Mouse (Mus musculus) midbrain, embryonic 11.5 days (tissue): ENCODE data around the gene Rab3c. TPM values are rescaled to one million over a fixed set of nuclear protein-coding genes. Genes with fewer than 3 reads are reported as not detected.
A peak's percentile ranks its signal among the peaks of the same experiment; 100 is the strongest.

ENCODE experiments used
- ATAC-seq: fragments of 200-750 bp; cut with Nextera tagmentation; 2 replicates; pipeline ENCODE4 v1.8.0; 2017; ENCODE audit warnings: moderate TSS enrichment, moderate library complexity; ENCODE audit not compliant: low FRiP score
- DNase-seq: peaks from one replicate; pipeline ENCODE4 v3.0.0; 2015; ENCODE audit warnings: low spot score; ENCODE audit errors: missing footprints
- H3K27ac ChIP-seq: fragments of 300-500 bp; sonication (generic); 2 replicates; pipeline ENCODE4 v1.5.1; 2014; ENCODE audit warnings: low read depth, low read length
- H3K27me3 ChIP-seq: fragments of 300-500 bp; sonication (generic); 2 replicates; pipeline ENCODE4 v1.6.1; 2014; ENCODE audit warnings: mild to moderate bottlenecking, low read length, moderate library complexity, mixed read lengths; ENCODE audit not compliant: control insufficient read depth, insufficient read depth
- H3K36me3 ChIP-seq: fragments of 300-500 bp; sonication (generic); 2 replicates; pipeline ENCODE4 v1.6.1; 2014; ENCODE audit warnings: mild to moderate bottlenecking, low read length, moderate library complexity, mixed read lengths; ENCODE audit not compliant: control insufficient read depth, insufficient read depth
- H3K4me1 ChIP-seq: fragments of 300-500 bp; sonication (generic); 2 replicates; pipeline ENCODE4 v1.6.1; 2014; ENCODE audit warnings: low read length; ENCODE audit not compliant: control insufficient read depth, insufficient read depth
- H3K4me2 ChIP-seq: fragments of 300-500 bp; sonication (generic); 2 replicates; pipeline ENCODE4 v1.6.1; 2014; ENCODE audit warnings: mild to moderate bottlenecking, moderate library complexity
- H3K4me3 ChIP-seq: fragments of 300-500 bp; sonication (generic); 2 replicates; pipeline ENCODE4 v1.5.1; 2014; ENCODE audit warnings: low read depth, low read length
- H3K9ac ChIP-seq: fragments of 300-500 bp; sonication (generic); 2 replicates; pipeline ENCODE4 v1.6.1; 2014; ENCODE audit warnings: low read length
- H3K9me3 ChIP-seq: fragments of 300-500 bp; sonication (generic); 2 replicates; pipeline ENCODE4 v1.6.1; 2016; ENCODE audit warnings: low read length; ENCODE audit not compliant: control insufficient read depth
- WGBS: fragments of 180-500 bp; shearing (Covaris S2); extraction: QIAGEN DNeasy Blood & Tissue Kit; methylation state at CpG from one replicate; pipeline ENCODE4 v1.1.7; 2014; 5-methylcytosine and 5-hydroxymethylcytosine counted together
- polyA plus RNA-seq: library from polyadenylated mRNA; unstranded; fragments of >200 nt; fragmentation: Nextera tagmentation; extraction: Ambion mirVana; gene quantifications from 2 replicates; pipeline ENCODE4 v1.2.1, GENCODE M21; 2014

Rab3c gene
- polyA plus RNA-seq, 1 experiment from 2014 or later: 35.3 TPM

- no peak overlapping the region for H3K9ac ChIP-seq
- ATAC-seq: no peak
- no peaks in the 10 kb centered on the region for H3K9me3 ChIP-seq
- WGBS: 79% methylated on average over 12 of the region's 12 CpGs
- DNase-seq: no peak
- H3K4me3 ChIP-seq: no peak overlapping the region
- H3K4me2 ChIP-seq: no peak overlapping the region
- no peak overlapping the region for H3K27ac ChIP-seq
- H3K36me3 ChIP-seq: no peaks in the 10 kb centered on the region
- no peaks in the 10 kb centered on the region for H3K27me3 ChIP-seq
- H3K4me1 ChIP-seq: no peaks in the 10 kb centered on the region
Observed at GRCm38 (mm10) chr13:110127613-110128258, 153.1 kb downstream of the Rab3c start.

GRCm38 (mm10) chr13:110122825-110123224 lies 158.0 kb downstream of the Rab3c start:
- DNase-seq: no peak
- Histone ChIP-seq H3K4me1 (no peaks in the 10 kb centered on the region), H3K4me2 (no peak overlapping the region), H3K27me3 (no peaks in the 10 kb centered on the region), H3K9ac (no peak overlapping the region), H3K36me3 (no peaks in the 10 kb centered on the region), H3K9me3 (no peaks in the 10 kb centered on the region), H3K4me3 (no peak overlapping the region), H3K27ac (no peak overlapping the region)
- WGBS: 81% methylated on average over 4 of the region's 4 CpGs
- ATAC-seq: no peak

- no peak overlapping the region for H3K27ac ChIP-seq
Observed at GRCm38 (mm10) chr13:110116892-110117291, 163.9 kb downstream of the Rab3c start.

GRCm38 (mm10) chr13:110116316-110116715 lies 164.5 kb downstream of the Rab3c start:
- H3K4me2 ChIP-seq: no peak overlapping the region
- H3K4me1 ChIP-seq: peaks cover 9% of the 10 kb centered on the region; the same call in 1 of the 2 replicates
- no peak overlapping the region for H3K4me3 ChIP-seq
- H3K9ac ChIP-seq: no peak overlapping the region
- WGBS: 82% methylated on average over 3 of the region's 3 CpGs
- no peaks in the 10 kb centered on the region for H3K9me3 ChIP-seq
- no peaks in the 10 kb centered on the region for H3K36me3 ChIP-seq
- H3K27ac ChIP-seq: no peak overlapping the region
- ATAC-seq: no peak
- H3K27me3 ChIP-seq: no peaks in the 10 kb centered on the region
- DNase-seq: peak; percentile 49

More at GRCm38 (mm10) chr13:110116892-110117291, 163.9 kb downstream of the Rab3c start:
- Histone ChIP-seq H3K9me3 (no peaks in the 10 kb centered on the region), H3K4me1 (peaks cover 9% of the 10 kb centered on the region; the same call in 1 of the 2 replicates), H3K36me3 (no peaks in the 10 kb centered on the region), H3K27me3 (no peaks in the 10 kb centered on the region), H3K4me2 (no peak overlapping the region), H3K9ac (no peak overlapping the region), H3K4me3 (no peak overlapping the region)
- WGBS: 82% methylated on average over 5 of the region's 5 CpGs
- DNase-seq (peak; percentile 39), ATAC-seq (no peak)

- Histone ChIP-seq H3K27me3 (no peaks in the 10 kb centered on the region), H3K4me3 (no peak overlapping the region), H3K4me1 (peaks cover 9% of the 10 kb centered on the region; the same call in 1 of the 2 replicates), H3K36me3 (no peaks in the 10 kb centered on the region), H3K4me2 (no peak overlapping the region), H3K9ac (peak overlapping the region; percentile 22; the same call in 1 of the 2 replicates), H3K9me3 (no peaks in the 10 kb centered on the region), H3K27ac (peak overlapping the region; percentile 48; the same call in 1 of the 2 replicates)
- 31% methylated on average over 7 of the region's 7 CpGs for WGBS
- DNase-seq (peak; percentile 78), ATAC-seq (peak; percentile 80)
Observed at GRCm38 (mm10) chr13:110114870-110115645, 165.7 kb downstream of the Rab3c start.

GRCm38 (mm10) chr13:110113711-110114110 lies 167.1 kb downstream of the Rab3c start:
- WGBS: 96% methylated on average over 6 of the region's 6 CpGs
- no peaks in the 10 kb centered on the region for H3K36me3 ChIP-seq
- peaks cover 9% of the 10 kb centered on the region; the same call in 1 of the 2 replicates for H3K4me1 ChIP-seq
- no peak overlapping the region for H3K4me3 ChIP-seq
- no peak overlapping the region for H3K4me2 ChIP-seq
- H3K27ac ChIP-seq: no peak overlapping the region
- DNase-seq (peak; percentile 45), ATAC-seq (no peak)
- H3K9ac ChIP-seq: no peak overlapping the region
- H3K27me3 ChIP-seq: no peaks in the 10 kb centered on the region
- no peaks in the 10 kb centered on the region for H3K9me3 ChIP-seq

- Histone ChIP-seq H3K36me3 (no peaks in the 10 kb centered on the region), H3K4me1 (peaks cover 10% of the 10 kb centered on the region; the same call in 1 of the 2 replicates), H3K4me3 (no peak overlapping the region), H3K4me2 (no peak overlapping the region), H3K9ac (no peak overlapping the region), H3K27me3 (no peaks in the 10 kb centered on the region), H3K9me3 (no peaks in the 10 kb centered on the region), H3K27ac (no peak overlapping the region)
- 87% methylated on average over 6 of the region's 6 CpGs for WGBS
- ATAC-seq (no peak), DNase-seq (peak; percentile 72)
Observed at GRCm38 (mm10) chr13:110097424-110098050, 183.3 kb downstream of the Rab3c start.

GRCm38 (mm10) chr13:110094998-110095397 lies 185.8 kb downstream of the Rab3c start:
- no peaks in the 10 kb centered on the region for H3K36me3 ChIP-seq
- no peak overlapping the region for H3K9ac ChIP-seq
- ATAC-seq (peak; percentile 49), DNase-seq (peak; percentile 80)
- no peak overlapping the region for H3K4me2 ChIP-seq
- peak overlapping the region; percentile 22; the same call in 1 of the 2 replicates for H3K27ac ChIP-seq
- no peak overlapping the region for H3K4me3 ChIP-seq
- no peaks in the 10 kb centered on the region for H3K9me3 ChIP-seq
- WGBS: 74% methylated on average over 6 of the region's 6 CpGs
- H3K27me3 ChIP-seq: no peaks in the 10 kb centered on the region
- H3K4me1 ChIP-seq: peaks cover 10% of the 10 kb centered on the region; the same call in 1 of the 2 replicates
